17 mouse cellular contexts compared by ENCODE assay signal in genomic region chr4:126810566-126810965, GRCm38 (mm10).
"Had no signal": no experiment of that assay in that cellular context is flagged by ENCODE, and none has a peak within 500 bp of the region (broad histone marks: within the 10 kb centered on the region; RNA-seq: fewer than 3 reads in every experiment).

No protein-coding gene starts in this region.

- H3K9ac ChIP-seq: lung, embryonic 14.5 days; midbrain, embryonic 12.5 days; neural tube, embryonic 13.5 days; neural tube, embryonic 15.5 days; stomach, embryonic 15.5 days had no signal

- H3K9me3 ChIP-seq: midbrain, embryonic 10.5 days; midbrain, embryonic 12.5 days; neural tube, embryonic 13.5 days; neural tube, embryonic 15.5 days; stomach, embryonic 15.5 days had no signal

- ATAC-seq: midbrain, embryonic 16.5 days had no signal

- H3K4me2 ChIP-seq: lung, embryonic 14.5 days; midbrain, embryonic 12.5 days; neural tube, embryonic 13.5 days; neural tube, embryonic 15.5 days; stomach, embryonic 15.5 days had no signal

- H3K4me3 ChIP-seq: midbrain, embryonic 10.5 days; midbrain, embryonic 12.5 days; myocyte; neural tube, embryonic 13.5 days; neural tube, embryonic 15.5 days; stomach, embryonic 15.5 days had no signal

- H3K27me3 ChIP-seq: midbrain, embryonic 12.5 days; neural tube, embryonic 13.5 days; neural tube, embryonic 15.5 days; stomach, embryonic 15.5 days had no signal

- H3K27ac ChIP-seq: midbrain, embryonic 10.5 days; midbrain, embryonic 12.5 days; neural tube, embryonic 13.5 days; neural tube, embryonic 15.5 days; stomach, embryonic 15.5 days; stomach, postnatal 0 days had no signal

- H3K4me1 ChIP-seq: midbrain, embryonic 10.5 days; midbrain, embryonic 12.5 days; stomach, embryonic 15.5 days had no signal

- DNase-seq: lung, adult 18-20 months; lung, embryonic 14.5 days; lung, postnatal 10 days; lung, postnatal 4 days; midbrain, embryonic 14.5 days; right cerebral cortex, postnatal 14 days; thymus, adult 2 months; thymus, postnatal 25 days; thymus, postnatal 4 days had no signal
